Mouse (Mus musculus): Measurements from ENCODE around the gene Arhgdib.

GRCm38 (mm10) chr6:136954715-136955114 is 13.0 kb upstream of the Arhgdib start:
- no peak for TF ChIP-seq POLR2A (IDR thresholded peaks at IDR 0.05; ENCODE audit: borderline replicate concordance, extremely low read depth, insufficient read depth, insufficient read length, poor library complexity, severe bottlenecking)
- TF ChIP-seq CTCF (IDR thresholded peaks at IDR 0.05; ENCODE audit: borderline replicate concordance, extremely low read depth, insufficient read depth, insufficient read length), result no peak
